Mouse (Mus musculus): ENCODE measurements around the gene Ppp1r15a.
"Not testable (repeated sequence)": the region's sequence is repeated elsewhere in the genome, so short reads cannot be mapped to it uniquely, and the experiment has no call there.

Ppp1r15a gene

DNA sequence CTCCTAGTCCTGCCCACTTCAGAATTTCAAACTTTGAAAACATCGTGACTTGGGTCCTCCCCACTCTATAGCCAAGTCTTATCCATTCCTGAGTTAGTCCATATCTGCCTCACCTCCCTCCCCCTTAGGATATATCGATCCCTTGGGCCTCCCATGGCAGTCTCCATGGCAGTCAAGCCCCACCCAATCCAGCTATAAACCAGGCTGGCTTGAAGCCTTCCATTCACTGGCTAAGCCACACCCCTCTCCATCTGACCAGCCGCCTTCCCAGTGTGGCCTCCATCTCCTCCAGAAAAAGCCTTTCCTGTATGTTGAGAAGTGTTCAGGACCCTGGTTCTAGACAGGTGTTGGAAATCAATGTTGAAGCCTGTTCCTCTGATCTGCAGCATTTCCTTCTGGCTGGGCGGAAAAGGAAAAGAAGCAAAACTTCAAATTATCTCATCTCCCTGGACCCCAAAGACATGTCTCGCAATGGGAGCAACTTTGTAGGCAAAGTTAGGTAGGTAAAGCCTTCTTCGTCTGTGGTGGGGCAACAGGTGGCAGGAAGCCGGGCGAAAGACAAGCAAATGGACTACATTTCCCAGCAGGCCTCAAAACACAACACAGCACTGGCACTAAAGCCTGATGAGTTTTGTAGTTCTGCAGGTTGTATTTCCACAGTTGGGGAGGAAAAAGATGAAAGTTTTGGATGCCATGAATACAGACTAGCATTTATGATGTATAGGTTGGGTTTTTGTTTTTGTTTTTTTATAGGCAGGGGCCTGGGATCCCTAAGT lies 6.5 kb downstream of the Ppp1r15a start:
- no peak for DNase-seq (ENCODE audit: low spot score)

DNA sequence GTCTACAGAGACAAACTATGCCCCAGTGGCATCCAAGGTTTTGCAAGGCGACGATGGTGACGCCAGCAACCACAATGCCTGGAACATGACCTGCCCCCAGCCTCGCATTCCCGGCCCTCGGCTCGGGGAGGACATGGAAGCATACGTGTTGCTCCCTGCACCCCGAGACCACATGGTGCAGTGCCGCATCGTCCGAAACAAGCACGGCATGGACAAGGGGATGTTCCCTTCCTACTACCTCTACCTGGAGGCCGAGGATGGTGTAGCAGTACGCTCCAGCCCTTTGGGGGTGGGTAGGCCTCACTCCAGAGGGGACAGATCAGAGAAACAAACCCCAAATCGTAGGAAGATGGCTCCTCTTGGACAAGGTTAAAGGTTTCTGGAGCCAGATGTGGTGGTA lies 7.5 kb downstream of the Ppp1r15a start:
- no peak for DNase-seq (ENCODE audit: low spot score)

DNA sequence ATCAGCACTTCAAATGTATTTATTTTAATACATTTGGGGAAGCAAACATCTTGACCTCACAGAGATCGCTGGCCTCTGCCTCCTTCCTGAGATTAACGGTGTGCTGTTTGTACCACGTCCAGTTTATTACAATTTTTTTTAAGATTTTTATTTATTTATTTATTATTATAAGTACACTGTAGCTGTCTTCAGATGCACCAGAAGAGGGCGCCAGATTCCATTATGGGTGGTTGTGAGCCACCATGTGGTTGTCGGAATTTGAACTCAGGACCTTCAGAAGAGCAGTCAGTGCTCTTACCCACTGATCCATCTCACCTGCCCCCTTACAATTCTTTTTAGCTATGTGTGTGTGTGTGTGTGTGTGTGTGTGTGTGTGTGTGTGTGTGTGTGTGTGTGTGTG lies 9.2 kb downstream of the Ppp1r15a start:
- not testable (repeated sequence) for DNase-seq (ENCODE audit: low spot score)

GRCm38 (mm10) chr7:45515436-45515835 lies 10.6 kb downstream of the Ppp1r15a start:
- peak; percentile 83 for DNase-seq (ENCODE audit: low spot score)

GRCm38 (mm10) chr7:45514411-45514810 lies 11.7 kb downstream of the Ppp1r15a start:
- DNase-seq (ENCODE audit: low spot score): no peak

DNA sequence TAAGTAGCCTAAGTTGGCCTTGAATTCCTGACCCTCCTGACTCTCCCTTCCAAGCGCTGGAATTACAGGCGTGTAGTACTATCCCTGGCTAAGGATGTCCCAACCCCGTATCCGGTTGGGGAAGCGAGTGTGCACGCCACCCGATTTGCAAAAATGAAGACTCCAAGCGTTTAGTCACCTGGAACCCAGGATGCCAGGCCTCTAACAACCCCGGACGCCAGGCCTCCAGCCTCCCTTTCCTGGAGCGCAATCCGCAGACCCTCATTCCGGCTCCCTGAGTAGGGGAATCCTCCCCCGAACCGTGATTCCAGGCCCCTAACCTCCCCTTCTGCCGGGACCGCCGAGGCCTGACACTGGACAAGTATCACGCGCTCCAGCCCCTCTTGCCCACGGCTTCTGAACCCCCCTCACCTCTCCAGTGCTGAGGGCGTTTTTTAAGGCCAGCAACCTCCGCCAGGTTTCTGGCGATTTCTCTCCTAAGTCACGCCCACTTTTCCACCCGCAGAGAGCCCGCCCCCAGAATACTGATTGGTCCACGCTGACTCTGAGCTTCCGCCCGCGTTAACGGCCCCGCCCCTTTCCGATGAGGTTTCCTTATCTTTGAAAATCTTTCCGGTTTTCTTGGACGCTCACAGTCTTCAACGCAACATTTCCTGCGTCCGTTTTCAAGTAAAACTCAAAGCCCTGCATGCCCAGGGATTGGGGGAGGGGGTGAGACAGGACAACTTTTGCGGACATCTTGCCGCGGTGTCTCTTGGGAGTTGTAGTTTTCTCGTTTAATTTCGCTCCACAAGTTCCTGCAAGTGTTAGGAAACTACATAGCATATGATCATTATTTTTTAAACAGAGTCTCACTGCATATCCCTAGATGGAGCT lies 15.9 kb downstream of the Ppp1r15a start, which contains the start of gene Nucb1:
Nucb1 (minus strand) TSS at position 495 of the 876 bp plus-strand sequence.
- peak; percentile 93 for DNase-seq (ENCODE audit: low spot score)

- DNase-seq (ENCODE audit: low spot score): peak; percentile 52
Observed at GRCm38 (mm10) chr7:45509181-45509882, 16.7 kb downstream of the Ppp1r15a start.

DNA sequence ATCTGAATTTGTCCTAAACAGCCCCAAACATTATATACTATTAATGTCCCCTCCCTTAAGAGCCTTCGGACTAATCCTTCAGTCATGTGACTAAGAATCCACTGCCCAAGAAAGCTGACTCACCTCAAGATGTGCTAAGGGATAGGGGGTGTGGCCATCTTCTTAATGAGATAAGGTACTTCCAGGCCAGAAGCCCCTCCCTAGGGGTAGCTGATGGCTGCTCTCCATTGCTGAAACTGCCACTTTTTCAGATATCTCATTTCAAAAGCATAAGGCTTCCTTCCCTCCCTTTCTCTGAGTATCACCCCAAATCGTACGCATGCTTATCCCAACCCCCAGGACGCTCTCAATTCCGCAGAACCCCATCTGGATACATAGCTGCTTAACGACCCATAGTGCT lies 17.5 kb downstream of the Ppp1r15a start:
- DNase-seq (ENCODE audit: low spot score): peak; percentile 90

- DNase-seq (ENCODE audit: low spot score): no peak
Observed at GRCm38 (mm10) chr7:45507583-45507982, 18.5 kb downstream of the Ppp1r15a start.

DNA sequence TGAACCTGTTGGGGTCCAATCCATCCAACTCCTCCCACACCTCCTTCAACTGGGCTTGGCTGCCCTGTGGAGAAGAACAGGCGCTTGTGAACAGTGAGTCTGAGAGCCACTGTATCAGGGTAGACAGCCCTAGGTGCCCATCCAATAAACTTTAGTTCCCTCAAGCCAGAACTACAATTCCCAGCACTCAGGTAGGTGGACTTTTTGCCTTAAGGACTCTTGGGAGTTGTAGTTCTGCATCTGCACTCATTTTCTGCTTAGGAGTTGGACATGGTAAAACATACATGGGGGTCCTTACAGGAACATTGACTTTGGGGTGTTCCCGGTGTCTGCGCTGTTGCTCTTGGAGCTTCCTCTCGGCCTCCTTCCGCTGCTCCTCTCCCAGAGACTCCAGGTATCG lies 27.6 kb downstream of the Ppp1r15a start:
- no peak for DNase-seq (ENCODE audit: low spot score)

DNA sequence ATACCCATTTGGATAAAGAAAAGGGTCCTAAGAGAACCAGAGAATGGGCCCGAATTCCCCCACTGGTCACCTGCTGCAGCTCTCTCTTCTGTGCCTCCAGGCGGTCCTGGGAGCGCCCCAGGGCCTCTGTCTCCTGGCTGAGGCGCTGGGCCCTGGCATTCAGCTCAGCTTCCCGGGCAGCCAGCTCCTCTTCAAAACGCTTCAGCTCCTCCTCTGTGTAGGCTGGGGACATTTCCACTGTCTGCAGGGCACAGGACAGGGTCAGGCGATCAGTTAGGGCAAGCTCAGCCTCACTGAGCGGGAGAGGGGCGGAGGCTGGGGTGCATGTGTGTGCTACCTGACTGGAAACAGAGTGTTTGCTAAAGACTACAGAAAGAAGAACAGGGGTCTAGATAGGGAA lies 31.5 kb downstream of the Ppp1r15a start:
- DNase-seq (ENCODE audit: low spot score): no peak

- DNase-seq (ENCODE audit: low spot score): no peak
Observed at GRCm38 (mm10) chr7:45492951-45493350, 33.1 kb downstream of the Ppp1r15a start.

GRCm38 (mm10) chr7:45492225-45492844 lies 33.7 kb downstream of the Ppp1r15a start:
- no peak for DNase-seq (ENCODE audit: low spot score)

GRCm38 (mm10) chr7:45491264-45491663 lies 34.8 kb downstream of the Ppp1r15a start:
- no peak for DNase-seq (ENCODE audit: low spot score)

GRCm38 (mm10) chr7:45490822-45491221 lies 35.2 kb downstream of the Ppp1r15a start:
- no peak for DNase-seq (ENCODE audit: low spot score)

- peak; percentile 59 for DNase-seq (ENCODE audit: low spot score)
Observed at GRCm38 (mm10) chr7:45489578-45489977, 36.5 kb downstream of the Ppp1r15a start.

DNA sequence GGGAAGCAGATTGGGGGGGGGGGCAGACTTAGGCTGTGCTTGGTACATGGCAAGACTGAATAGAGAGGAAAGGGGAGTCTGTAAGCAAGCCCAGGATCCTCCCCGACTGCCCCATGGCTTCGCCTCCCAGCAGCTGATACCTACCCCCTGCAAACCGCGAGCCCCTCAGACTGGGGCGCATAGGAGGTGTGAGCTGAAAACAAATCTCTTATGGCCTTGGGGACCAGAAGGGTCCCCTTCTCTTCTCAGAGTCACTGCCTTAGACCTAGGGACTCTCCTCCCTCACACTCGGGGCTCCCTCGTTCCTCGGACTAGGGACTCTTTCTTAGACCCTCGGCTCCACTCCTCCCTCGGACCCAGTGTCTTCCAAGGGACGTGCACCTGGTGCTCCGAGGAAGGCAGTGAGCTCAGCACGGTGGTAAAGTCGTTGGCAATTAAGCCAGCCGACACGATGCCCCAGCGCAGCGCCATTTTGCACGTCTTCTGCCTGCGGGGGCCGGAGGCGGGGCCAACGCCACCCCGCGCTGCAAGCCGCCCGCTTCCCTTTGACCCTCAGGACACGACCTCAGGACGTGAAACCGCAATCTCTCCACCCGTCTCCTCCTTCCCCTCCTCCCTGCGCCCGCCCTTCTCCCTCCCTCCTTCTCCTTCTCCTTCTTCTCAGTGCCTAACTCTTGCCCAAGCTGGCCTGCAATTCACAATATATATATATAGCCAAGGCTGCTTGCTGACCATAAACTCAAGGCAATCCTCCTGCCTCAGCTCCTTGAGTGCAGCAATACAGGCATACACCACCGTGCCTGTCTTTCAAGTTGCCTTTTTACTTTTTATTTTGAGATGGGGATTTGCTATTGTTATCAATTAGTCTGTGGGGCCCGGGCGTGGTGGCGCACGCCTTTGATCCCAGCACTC lies 37.5 kb downstream of the Ppp1r15a start, which contains the start of gene Dhdh:
Dhdh (minus strand) TSS at position 513 of the 912 bp plus-strand sequence.
- no peak for DNase-seq (ENCODE audit: low spot score)

GRCm38 (mm10) chr7:45487861-45488292 lies 38.2 kb downstream of the Ppp1r15a start:
- DNase-seq (ENCODE audit: low spot score): no peak

DNA sequence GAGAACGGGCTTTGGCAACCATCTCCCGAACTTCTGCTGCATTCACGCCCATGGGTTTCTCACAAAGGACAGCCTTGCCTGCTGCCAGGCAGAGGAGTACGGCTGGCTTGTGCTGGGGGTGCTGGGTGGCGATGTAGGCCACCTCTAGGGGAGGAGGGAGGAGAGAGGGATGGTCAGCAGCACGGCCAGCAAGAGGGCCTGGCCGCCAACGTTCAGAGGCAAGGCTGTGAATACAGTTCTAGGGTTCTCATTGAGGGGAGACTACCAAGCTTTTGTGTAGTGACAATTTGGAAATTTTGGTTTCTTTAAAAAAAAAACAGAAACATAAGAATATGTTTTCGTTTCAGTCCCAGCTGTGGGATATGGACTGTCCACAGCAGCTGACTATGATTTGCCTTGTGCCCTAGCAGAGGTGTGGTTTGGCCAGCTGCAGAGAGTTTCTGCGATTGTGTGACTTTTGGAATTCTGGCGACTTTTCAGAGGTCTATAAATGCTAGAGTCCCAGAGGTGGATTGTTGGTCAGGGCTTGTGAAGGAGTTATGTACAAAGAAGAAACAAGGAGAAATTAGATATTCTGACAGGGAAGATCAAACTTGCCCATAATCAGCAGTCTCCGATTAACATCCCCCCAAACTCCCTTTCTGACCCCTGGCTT lies 39.2 kb downstream of the Ppp1r15a start, which contains the start of gene Gm45808:
Gm45808 (minus strand) TSS at position 51 of the 655 bp plus-strand sequence.
- DNase-seq (ENCODE audit: low spot score): no peak

DNA sequence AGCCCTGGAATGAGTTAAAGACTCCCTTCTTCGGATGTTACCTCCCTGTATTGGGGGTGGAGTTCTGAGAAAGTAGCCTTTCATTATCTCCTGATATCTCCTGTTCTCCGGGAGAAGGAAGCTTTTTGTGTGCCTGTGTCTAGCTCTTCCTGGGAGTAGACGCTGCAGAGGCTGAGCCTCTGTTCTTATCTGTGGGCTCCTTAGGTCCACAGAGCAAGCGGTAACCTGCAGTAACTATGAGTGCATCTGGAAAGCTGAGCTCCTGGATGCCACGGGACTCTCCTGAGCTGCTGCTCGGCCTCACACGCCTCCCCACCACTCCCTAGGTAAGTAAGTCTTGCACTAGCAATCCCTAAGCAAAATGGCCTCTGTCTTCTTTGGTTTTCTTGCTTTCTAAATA lies 39.9 kb downstream of the Ppp1r15a start:
- DNase-seq (ENCODE audit: low spot score): no peak
